Mouse (Mus musculus): ENCODE measurements at regions not wholly inside any gene's neighbourhood (a gene's known extent, or its start where the extent isn't known, plus 50 kb on each side); places are given as distances from the start of the nearest gene placed in this dataset.
"Not testable (repeated sequence)": the region's sequence is repeated elsewhere in the genome, so short reads cannot be mapped to it uniquely, and the experiment has no call there.

DNA sequence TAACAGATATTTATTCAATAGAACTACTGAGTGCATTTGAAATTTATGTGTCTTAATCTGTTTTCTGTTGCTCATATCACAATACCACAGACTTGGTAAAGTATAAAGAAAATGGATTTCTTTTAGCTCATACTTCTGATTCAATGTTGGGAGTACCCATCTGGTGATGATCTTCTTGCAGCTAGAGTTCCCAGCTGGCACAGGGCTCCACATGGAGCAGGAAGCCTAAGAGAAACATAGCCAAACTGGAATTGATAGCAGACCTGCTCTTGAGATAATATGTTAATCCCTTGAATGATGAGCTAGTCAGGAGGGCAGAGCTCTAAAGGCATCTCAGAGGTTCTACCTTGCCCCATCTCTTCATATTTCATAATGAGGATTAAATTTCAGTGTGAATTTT, 97.9 kb upstream of the Mpdz start:
- no peak overlapping the region for H3K4me3 ChIP-seq (replicated peaks; ENCODE audit: low read length)
- no peak for DNase-seq (ENCODE audit: low spot score)
- no peaks in the 10 kb centered on the region for H3K9me3 ChIP-seq (ENCODE audit: control insufficient read depth, low read length)
- H3K27ac ChIP-seq = no peak overlapping the region
- H3K4me1 ChIP-seq (replicated peaks; ENCODE audit: control insufficient read depth, insufficient read depth, low read length) = no peaks in the 10 kb centered on the region
- no peak overlapping the region for H3K9ac ChIP-seq
- no peaks in the 10 kb centered on the region for H3K27me3 ChIP-seq (ENCODE audit: control insufficient read depth, insufficient read depth, low read length)
- H3K4me2 ChIP-seq (replicated peaks) = no peak overlapping the region
- no peaks in the 10 kb centered on the region for H3K36me3 ChIP-seq (replicated peaks; ENCODE audit: control insufficient read depth, insufficient read depth)
- ATAC-seq (ENCODE audit: low FRiP score) = no peak

DNA sequence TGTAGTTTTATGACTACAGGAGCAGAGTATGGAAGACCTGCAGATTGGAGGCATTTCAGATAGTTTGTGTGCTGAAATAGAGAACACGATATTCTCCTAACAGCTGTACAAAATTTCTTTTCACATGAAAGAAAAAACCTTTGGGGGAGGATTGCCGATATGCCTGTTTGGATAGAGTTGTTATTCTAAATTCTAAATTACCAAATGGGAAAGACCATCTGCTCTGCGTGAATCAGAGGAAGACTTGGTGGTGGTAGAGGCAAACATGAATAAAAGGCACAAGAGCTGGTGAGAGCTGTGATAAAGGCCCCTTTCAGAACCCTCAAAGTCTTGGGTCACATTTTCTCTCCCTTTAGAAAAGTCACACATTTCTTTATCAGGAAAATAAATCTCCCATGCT, 96.9 kb upstream of the Mpdz start:
- H3K4me3 ChIP-seq (replicated peaks; ENCODE audit: low read length) = no peak overlapping the region
- H3K27ac ChIP-seq = no peak overlapping the region
- no peaks in the 10 kb centered on the region for H3K4me1 ChIP-seq (replicated peaks; ENCODE audit: control insufficient read depth, insufficient read depth, low read length)
- no peaks in the 10 kb centered on the region for H3K36me3 ChIP-seq (replicated peaks; ENCODE audit: control insufficient read depth, insufficient read depth)
- DNase-seq (ENCODE audit: low spot score) (no peak), ATAC-seq (ENCODE audit: low FRiP score) (no peak)
- H3K9me3 ChIP-seq (ENCODE audit: control insufficient read depth, low read length) = no peaks in the 10 kb centered on the region
- WGBS = 73% methylated on average over 3 of the region's 3 CpGs
- H3K9ac ChIP-seq = no peak overlapping the region
- H3K27me3 ChIP-seq (ENCODE audit: control insufficient read depth, insufficient read depth, low read length) = no peaks in the 10 kb centered on the region
- H3K4me2 ChIP-seq (replicated peaks) = no peak overlapping the region

DNA sequence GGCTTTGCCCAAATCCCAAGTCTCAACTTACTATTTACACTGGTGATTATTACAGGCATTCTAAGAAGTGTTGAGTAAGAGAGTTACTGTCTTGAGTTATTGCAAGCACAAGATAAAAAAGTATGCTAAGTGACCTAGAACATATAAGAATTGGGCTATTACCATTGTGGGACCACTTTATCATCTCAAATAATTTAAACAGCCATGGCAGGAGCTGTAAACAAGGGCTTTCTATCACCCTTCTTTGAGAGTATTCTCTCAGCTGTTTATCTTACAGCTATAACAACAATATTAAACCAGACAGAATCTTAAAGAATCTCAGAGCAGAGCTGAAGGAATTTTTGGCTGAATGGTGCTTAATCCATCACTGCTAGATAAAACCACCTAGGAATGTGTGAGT, 94.2 kb upstream of the Mpdz start:
- no peak for ATAC-seq (ENCODE audit: low FRiP score)

DNA sequence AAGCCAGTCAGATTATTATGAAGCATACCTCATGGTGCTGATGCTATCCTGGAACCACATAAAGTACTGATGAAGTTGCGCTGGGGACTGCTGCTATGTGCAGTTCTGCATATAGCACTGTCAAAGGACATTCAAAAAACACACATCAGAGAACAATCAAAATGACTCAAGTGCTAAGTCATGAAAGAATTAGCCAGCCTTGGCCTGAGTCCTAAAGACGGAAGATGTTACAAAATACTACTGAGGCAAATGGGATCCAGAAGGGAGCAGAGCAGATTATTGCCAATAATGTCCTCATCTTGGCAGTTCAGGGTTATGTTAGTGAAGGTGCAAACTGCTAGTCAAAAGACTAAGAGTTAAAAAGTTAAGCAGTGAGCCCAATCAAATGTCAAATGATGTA, 87.9 kb upstream of the Mpdz start:
- 93% methylated on average over 2 of the region's 2 CpGs for WGBS
- no peaks in the 10 kb centered on the region for H3K27me3 ChIP-seq (ENCODE audit: control insufficient read depth, insufficient read depth, low read length)
- H3K36me3 ChIP-seq (replicated peaks; ENCODE audit: control insufficient read depth, insufficient read depth) = no peaks in the 10 kb centered on the region
- no peak overlapping the region for H3K9ac ChIP-seq
- no peaks in the 10 kb centered on the region for H3K4me1 ChIP-seq (replicated peaks; ENCODE audit: control insufficient read depth, insufficient read depth, low read length)
- H3K4me2 ChIP-seq (replicated peaks) = no peak overlapping the region
- no peak overlapping the region for H3K27ac ChIP-seq
- H3K9me3 ChIP-seq (ENCODE audit: control insufficient read depth, low read length) = no peaks in the 10 kb centered on the region
- H3K4me3 ChIP-seq (replicated peaks; ENCODE audit: low read length) = no peak overlapping the region
- ATAC-seq (ENCODE audit: low FRiP score) (no peak), DNase-seq (ENCODE audit: low spot score) (no peak)

More for the DNA sequence above, 94.2 kb upstream of the Mpdz start:
- no peaks in the 10 kb centered on the region for H3K9me3 ChIP-seq (ENCODE audit: control insufficient read depth, low read length)
- H3K9ac ChIP-seq = no peak overlapping the region
- no peaks in the 10 kb centered on the region for H3K4me1 ChIP-seq (replicated peaks; ENCODE audit: control insufficient read depth, insufficient read depth, low read length)
- H3K27me3 ChIP-seq (ENCODE audit: control insufficient read depth, insufficient read depth, low read length) = no peaks in the 10 kb centered on the region
- no peak for DNase-seq (ENCODE audit: low spot score)
- no peak overlapping the region for H3K4me2 ChIP-seq (replicated peaks)
- H3K4me3 ChIP-seq (replicated peaks; ENCODE audit: low read length) = no peak overlapping the region
- H3K36me3 ChIP-seq (replicated peaks; ENCODE audit: control insufficient read depth, insufficient read depth) = no peaks in the 10 kb centered on the region
- H3K27ac ChIP-seq = no peak overlapping the region

DNA sequence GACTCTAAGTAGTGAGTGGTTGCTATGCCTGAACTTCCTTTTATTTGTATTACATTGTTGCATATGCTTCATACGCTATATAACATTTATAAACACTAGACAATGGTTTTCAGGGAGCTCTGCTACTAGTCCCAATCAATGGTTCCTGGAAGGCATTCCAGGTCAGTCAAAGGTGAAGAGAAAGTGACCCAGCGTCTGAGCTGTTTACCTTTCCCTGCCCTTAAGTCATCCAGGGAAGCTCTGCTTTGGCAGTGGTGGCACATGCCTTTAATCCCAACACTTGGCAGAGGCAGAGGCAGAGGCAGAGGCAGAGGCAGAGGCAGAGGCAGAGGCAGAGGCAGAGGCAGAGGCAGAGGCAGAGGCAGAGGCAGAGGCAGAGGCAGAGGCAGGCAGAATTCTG, 76.5 kb upstream of the Mpdz start:
- H3K9me3 ChIP-seq (ENCODE audit: control insufficient read depth, low read length); H3K27me3 ChIP-seq (ENCODE audit: control insufficient read depth, insufficient read depth, low read length); DNase-seq (ENCODE audit: low spot score); H3K4me3 ChIP-seq (replicated peaks; ENCODE audit: low read length); H3K4me1 ChIP-seq (replicated peaks; ENCODE audit: control insufficient read depth, insufficient read depth, low read length); H3K27ac ChIP-seq; H3K9ac ChIP-seq; ATAC-seq (ENCODE audit: low FRiP score); H3K4me2 ChIP-seq (replicated peaks); H3K36me3 ChIP-seq (replicated peaks; ENCODE audit: control insufficient read depth, insufficient read depth): not testable (repeated sequence)
- 83% methylated on average over 2 of the region's 2 CpGs for WGBS

DNA sequence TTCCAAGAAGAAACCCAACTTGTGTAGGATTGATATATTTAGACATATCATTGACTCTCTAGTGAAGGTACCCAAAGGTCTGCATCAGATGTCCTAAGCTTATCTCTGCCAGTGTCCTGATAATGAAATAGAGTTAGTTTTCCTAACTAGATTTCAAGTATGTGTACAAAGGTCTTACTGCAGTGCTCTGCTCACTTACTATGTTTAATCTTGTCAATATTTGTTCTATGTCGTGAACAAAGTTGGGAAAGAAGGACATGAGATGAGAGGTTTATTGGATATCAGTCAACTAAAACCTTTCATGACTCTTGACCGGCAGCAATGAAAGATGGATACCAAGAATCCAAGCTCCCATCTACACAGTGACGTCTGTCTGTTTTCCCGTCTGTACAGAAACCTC, 71.9 kb upstream of the Mpdz start:
- DNase-seq (ENCODE audit: low spot score) = no peak
- Histone ChIP-seq H3K9me3 (ENCODE audit: control insufficient read depth, low read length) (no peaks in the 10 kb centered on the region), H3K4me3 (replicated peaks; ENCODE audit: low read length) (no peak overlapping the region), H3K4me1 (replicated peaks; ENCODE audit: control insufficient read depth, insufficient read depth, low read length) (no peaks in the 10 kb centered on the region), H3K9ac (no peak overlapping the region), H3K27me3 (ENCODE audit: control insufficient read depth, insufficient read depth, low read length) (no peaks in the 10 kb centered on the region), H3K4me2 (replicated peaks) (no peak overlapping the region), H3K36me3 (replicated peaks; ENCODE audit: control insufficient read depth, insufficient read depth) (no peaks in the 10 kb centered on the region), H3K27ac (no peak overlapping the region)
- ATAC-seq (ENCODE audit: low FRiP score) = no peak
- WGBS = 95% methylated on average over 4 of the region's 4 CpGs

DNA sequence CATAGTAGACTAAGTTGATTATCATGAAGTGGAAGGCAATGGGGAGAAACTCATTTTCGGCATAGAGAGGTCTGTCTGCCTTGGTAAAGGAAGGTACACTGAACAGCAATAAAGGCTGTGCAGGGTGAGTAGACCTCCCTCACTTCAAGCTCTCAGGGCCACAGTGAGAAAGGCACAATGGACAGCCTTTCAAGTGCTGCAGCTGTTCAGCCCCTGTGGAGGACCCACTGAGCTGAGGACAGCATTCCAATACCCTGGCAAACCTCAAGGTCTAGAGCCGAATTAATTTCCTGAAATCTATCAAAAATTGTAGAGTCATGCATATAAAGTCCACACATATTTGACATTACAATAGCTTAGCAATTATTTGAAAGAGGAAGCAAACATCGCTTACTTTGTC, 69.8 kb upstream of the Mpdz start:
- H3K36me3 ChIP-seq (replicated peaks; ENCODE audit: control insufficient read depth, insufficient read depth) = no peaks in the 10 kb centered on the region
- no peak overlapping the region for H3K27ac ChIP-seq
- H3K4me2 ChIP-seq (replicated peaks) = no peak overlapping the region
- ATAC-seq (ENCODE audit: low FRiP score) (no peak), DNase-seq (ENCODE audit: low spot score) (no peak)
- H3K9me3 ChIP-seq (ENCODE audit: control insufficient read depth, low read length) = no peaks in the 10 kb centered on the region
- H3K9ac ChIP-seq = no peak overlapping the region
- no peaks in the 10 kb centered on the region for H3K27me3 ChIP-seq (ENCODE audit: control insufficient read depth, insufficient read depth, low read length)
- H3K4me1 ChIP-seq (replicated peaks; ENCODE audit: control insufficient read depth, insufficient read depth, low read length) = no peaks in the 10 kb centered on the region
- no peak overlapping the region for H3K4me3 ChIP-seq (replicated peaks; ENCODE audit: low read length)
- WGBS = 50% methylated on average over 3 of the region's 3 CpGs

DNA sequence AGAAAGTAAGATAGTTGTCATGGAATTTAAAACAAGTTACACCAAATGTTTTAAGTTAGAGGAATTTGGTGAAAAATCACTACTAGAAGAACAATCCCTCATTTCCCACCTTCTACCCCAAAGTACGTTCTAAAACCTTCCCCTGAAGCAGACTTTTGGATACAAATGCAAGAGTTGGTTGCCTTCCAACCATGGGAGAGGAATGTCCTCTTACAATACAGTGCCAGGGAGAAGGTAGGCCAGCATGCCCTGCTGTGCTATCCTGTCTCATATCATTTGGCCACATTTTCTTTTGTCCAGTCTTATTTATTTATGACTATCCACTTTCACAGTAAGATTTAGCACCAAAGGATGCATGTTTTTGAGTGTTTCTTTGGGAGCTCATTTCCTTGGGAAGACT, 66.2 kb upstream of the Mpdz start:
- no peak overlapping the region for H3K27ac ChIP-seq
- no peaks in the 10 kb centered on the region for H3K9me3 ChIP-seq (ENCODE audit: control insufficient read depth, low read length)
- no peaks in the 10 kb centered on the region for H3K4me1 ChIP-seq (replicated peaks; ENCODE audit: control insufficient read depth, insufficient read depth, low read length)
- no peaks in the 10 kb centered on the region for H3K36me3 ChIP-seq (replicated peaks; ENCODE audit: control insufficient read depth, insufficient read depth)
- no peak for DNase-seq (ENCODE audit: low spot score)
- ATAC-seq (ENCODE audit: low FRiP score) = no peak
- 92% methylated on average over 1 of the region's 1 CpGs for WGBS
- no peak overlapping the region for H3K4me3 ChIP-seq (replicated peaks; ENCODE audit: low read length)
- H3K27me3 ChIP-seq (ENCODE audit: control insufficient read depth, insufficient read depth, low read length) = no peaks in the 10 kb centered on the region
- no peak overlapping the region for H3K4me2 ChIP-seq (replicated peaks)
- H3K9ac ChIP-seq = no peak overlapping the region

DNA sequence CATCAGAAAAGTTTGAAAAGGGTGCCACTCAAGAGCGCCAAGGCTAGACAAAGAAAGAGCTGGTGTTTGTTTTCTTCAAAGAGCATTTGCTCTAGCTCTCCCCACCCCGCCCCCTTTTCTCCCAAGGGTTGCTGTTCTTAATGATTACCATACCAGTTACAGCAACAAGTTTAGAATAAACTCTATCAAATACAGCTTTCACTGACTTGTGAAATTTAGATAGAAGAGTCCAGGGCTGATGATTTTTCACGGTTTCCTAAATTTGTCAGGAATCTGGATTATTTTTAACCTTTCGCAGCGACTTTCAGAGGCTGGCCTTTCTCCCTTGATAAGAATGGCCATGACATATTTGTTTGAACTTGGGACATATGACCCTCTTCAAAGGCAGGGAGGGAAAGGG, 64.2 kb upstream of the Mpdz start:
- Histone ChIP-seq H3K9ac (no peak overlapping the region), H3K4me1 (replicated peaks; ENCODE audit: control insufficient read depth, insufficient read depth, low read length) (no peaks in the 10 kb centered on the region), H3K9me3 (ENCODE audit: control insufficient read depth, low read length) (no peaks in the 10 kb centered on the region), H3K36me3 (replicated peaks; ENCODE audit: control insufficient read depth, insufficient read depth) (no peaks in the 10 kb centered on the region), H3K27me3 (ENCODE audit: control insufficient read depth, insufficient read depth, low read length) (no peaks in the 10 kb centered on the region), H3K4me2 (replicated peaks) (no peak overlapping the region), H3K27ac (no peak overlapping the region), H3K4me3 (replicated peaks; ENCODE audit: low read length) (no peak overlapping the region)
- no peak for ATAC-seq (ENCODE audit: low FRiP score)
- WGBS = 94% methylated on average over 5 of the region's 5 CpGs
- no peak for DNase-seq (ENCODE audit: low spot score)

DNA sequence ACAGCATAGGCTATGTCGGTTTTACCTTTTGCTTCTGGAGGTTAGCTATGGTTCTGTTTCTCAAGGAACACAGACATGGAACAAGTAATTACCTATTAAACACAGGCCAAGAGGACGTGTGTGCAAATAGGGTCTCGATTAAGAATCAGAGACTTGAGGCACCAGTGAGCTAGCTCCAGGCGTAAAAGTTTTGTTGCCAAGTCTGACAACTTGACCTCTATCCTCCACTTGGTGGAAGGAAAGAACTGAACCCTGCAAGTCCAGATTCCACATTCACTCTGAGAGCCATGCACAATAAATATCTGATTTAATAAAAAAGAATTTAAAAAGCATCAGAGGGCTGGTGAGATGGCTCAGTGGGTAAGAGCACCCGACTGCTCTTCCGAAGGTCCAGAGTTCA, 63.7 kb upstream of the Mpdz start:
- Histone ChIP-seq H3K27ac (no peak overlapping the region), H3K4me1 (replicated peaks; ENCODE audit: control insufficient read depth, insufficient read depth, low read length) (no peaks in the 10 kb centered on the region), H3K9me3 (ENCODE audit: control insufficient read depth, low read length) (no peaks in the 10 kb centered on the region), H3K9ac (no peak overlapping the region), H3K4me2 (replicated peaks) (no peak overlapping the region), H3K4me3 (replicated peaks; ENCODE audit: low read length) (no peak overlapping the region), H3K27me3 (ENCODE audit: control insufficient read depth, insufficient read depth, low read length) (no peaks in the 10 kb centered on the region), H3K36me3 (replicated peaks; ENCODE audit: control insufficient read depth, insufficient read depth) (no peaks in the 10 kb centered on the region)
- ATAC-seq (ENCODE audit: low FRiP score) = no peak
- WGBS = 96% methylated on average over 6 of the region's 6 CpGs
- DNase-seq (ENCODE audit: low spot score) = no peak
